Mouse (Mus musculus): ENCODE measurements around the gene Ppa1.
A peak's percentile ranks its signal among the peaks of the same experiment; 100 is the strongest.
"Not testable (repeated sequence)": the region's sequence is repeated elsewhere in the genome, so short reads cannot be mapped to it uniquely, and the experiment has no call there.

Ppa1 gene

DNA sequence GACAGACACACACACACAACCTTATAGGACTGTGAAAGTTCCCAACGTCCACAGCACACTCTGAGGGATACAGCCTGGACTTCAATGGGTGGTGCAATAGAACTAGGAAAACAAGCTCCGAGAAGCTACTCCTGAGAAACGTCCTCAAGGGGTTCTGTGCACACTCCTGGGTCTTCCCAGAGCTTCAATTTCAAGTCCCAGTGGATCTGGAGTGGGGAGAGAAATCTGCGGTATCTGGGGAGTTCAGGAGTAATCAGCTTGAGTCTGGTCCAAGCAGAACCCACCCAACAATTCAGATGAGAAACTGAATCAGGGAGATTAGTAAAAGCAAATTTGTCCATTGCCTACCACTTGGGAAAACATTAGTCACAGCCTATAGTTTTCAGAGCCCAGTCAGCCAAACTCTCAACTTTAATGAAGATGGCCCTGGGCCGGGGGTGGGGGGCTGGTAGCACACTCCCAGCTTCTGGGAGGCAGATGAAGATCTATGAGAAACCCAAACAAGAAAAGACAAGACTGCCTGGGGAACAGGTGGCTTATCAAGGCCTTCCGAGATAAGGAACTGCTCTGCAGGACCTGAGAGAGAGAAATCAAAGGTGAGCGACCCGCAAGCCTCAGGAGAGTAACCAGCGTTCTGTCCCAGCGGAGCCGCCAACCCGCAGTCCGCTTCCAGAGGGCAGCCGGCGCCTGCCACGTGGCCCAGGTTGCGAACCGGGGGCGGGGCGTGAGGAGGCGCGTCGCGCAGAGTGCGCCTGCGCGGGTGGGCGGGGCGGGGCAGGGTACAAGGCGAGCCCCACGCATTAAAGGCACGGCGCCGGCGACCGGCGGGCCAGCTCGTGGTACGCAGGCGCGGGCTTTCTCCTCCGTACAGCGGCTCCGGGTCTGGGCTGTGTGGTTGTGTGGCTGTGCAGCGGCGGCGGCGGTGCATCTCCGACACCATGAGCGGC, at the start of gene Ppa1:
Gene Ppa1, plus strand, starts transcription at position 763 of the 947 bp plus-strand sequence.
- peak; percentile 90 to 96 for DNase-seq

DNA sequence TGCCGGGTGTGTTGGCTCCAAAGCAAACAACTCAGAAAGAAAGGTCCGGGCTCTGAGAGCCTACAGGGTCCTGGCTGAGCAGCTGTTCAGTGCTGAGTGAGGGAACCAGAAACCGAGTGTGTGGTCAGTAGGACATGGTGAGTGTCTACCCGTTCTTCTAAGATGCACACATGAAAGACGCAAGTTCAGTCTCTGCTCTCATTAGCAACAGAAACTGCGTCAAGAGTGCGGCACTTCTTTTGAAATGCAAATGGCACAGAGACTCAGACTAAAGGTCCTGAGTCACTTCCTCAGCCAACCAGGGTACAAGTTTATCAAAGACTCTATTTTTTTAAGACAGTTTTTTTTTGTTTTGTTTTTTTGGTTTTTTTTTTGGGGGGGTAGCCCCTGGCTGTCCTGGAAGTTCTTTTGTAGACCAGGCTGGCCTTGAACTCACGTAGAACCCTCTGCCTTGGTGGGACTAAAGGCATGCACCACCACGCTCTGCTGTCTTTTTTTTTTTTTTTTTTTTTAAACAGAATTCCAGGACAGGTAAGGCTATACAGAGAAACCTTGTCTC, 48.7 kb upstream of the Ppa1 start:
- DNase-seq: no peak

DNA sequence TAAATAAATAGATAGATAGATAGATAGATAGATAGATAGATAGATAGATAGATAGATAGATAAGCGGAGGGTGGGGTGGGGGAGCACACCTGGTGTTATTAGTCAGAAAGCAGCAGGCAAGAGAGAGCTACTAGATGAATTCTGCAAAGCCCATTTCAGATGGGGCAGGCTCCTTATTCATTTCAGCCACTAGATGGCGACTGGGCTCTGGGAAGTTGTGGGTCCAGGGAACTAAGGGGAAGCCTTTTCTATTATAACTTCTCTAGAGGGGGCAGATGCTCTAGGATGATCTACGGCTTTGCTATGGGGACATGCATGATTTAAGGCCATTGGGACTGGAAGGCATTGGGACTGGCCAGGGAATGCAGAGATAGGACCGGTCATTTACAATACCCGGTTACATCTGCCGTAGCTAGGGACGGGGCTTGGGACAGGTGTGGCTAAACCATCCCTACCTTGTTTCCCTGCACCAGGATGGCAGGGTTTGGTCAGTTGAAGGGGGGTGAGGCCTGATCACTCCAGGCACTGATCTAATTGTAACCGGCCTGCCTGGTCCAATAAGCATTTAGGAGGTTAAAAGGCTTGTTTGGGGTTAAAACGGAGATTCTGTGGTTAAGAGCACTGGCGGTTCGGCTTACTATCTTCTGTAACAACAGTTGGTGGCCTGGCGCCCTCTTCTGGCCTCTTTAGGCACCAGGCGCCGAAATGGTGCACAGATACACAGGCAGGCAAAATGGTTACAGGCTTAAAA, 45.9 kb upstream of the Ppa1 start:
- peak; percentile 48 to 75 for DNase-seq

DNA sequence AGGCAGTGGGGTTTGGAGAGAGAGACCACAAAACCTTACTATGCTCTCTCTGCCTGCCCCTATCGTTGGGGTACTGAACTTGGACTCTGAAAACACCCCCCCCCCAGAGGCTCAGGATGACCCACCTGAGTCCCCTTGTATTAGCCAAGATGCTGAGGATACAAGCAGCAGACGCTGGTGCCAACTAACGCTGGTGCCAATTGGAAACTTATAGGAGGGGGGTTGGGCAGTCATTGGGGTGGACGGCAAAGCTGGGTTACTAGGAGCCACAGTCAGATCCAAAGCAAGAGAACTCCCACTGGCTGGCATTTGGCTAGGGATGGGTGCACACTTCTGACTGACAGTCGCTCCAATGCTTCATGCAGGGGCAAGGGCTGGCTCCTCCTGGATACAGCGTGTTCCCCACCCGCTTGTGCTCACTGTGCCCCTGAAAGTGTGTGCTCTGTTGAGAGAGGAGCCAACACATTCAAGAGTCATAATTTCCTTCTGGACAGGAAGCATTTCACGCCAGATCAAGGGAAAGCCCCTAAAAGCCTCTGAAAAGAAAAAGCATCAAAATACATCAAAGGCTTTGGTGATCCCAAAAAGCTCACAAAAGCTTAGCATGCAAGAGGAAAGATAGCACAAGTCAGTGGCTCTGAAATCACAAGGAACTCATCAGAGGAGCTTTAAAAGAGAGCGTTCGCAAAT, 43.8 kb upstream of the Ppa1 start:
- no peak for DNase-seq

DNA sequence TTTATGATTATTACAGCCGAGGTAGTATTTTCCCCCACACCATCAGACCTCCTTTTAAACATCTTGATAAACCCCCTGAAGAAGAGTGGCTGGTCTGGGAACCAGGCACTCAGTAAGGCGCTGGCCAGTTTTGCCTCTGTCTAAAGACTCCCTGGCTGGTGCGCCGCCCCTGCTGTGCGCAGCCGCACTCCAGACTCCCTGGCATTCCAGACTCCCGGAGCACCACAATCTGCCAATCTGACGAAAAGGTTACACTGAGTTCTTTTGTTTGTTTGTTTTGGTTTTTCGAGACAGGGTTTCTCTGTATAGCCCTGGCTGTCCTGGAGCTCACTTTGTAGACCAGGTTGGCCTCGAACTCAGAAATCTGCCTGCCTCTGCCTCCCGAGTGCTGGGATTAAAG, 43.0 kb upstream of the Ppa1 start:
- DNase-seq: not testable (repeated sequence)

DNA sequence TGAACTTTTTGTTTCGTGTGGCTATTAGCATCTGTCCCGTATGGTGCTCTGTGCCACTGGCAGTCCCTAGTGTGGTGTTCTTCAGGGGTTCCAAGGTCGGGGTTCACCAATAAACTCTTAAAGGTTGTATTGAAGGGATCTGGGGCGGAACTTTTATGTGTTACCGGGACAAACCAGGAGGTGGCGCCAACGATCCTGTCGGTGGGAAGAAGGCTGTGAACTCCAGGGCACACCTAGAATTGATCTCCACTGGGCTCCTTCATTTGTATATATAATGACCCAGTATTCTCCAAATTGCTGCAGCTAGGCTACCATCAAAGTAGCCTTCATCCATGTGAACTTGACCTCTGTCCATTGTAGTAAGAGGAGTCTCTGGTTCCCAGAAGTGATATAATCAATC, 42.5 kb upstream of the Ppa1 start:
- DNase-seq: peak; percentile 65 to 80

DNA sequence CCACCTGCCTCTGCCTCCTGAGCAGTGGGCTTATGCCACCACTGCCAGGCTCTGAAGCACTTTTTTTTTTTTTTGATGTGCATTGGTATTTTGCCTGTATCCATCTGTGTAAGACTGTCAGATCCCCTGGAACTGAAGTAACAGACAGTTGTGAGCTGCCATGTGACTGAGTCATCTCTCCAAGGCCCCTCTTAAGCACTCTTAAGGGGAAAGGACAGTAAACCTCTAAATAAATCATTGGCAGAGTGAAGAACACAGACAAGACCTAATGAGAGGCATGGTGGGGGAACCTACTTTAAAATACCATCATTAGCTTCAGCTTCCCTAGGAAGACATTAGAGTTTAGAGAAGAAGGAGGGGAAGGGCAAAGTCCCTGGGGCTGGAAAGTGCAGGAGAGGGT, 40.1 kb upstream of the Ppa1 start:
- DNase-seq: no peak

DNA sequence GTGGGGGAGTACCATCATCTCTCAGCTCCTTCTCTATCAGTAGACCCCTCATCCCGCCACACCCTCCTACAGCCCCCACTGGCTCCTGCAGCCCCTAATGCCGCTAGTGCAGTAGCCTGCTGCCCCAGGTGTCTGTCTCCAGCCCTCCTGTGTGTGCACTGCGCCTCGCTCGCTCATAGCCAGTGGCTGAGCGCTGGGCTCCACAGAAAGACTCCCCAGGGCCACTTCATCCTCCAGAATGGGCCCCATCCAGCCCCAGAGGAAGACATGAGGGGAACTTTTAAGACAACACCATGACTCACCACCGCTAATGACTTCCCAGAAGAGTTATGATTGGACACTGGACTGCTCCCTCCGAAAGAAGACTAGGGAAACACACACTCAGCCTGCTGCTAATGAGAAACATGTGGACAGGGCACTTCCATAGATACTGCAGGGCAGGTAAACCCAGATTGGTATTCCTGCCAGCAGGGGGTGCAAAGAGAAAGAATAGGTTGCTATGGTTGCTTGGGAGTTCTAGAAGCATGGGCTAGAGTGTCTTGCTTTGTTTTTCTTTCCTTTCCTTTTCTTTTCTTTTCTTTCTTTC, 37.6 kb upstream of the Ppa1 start:
- DNase-seq: no peak

DNA sequence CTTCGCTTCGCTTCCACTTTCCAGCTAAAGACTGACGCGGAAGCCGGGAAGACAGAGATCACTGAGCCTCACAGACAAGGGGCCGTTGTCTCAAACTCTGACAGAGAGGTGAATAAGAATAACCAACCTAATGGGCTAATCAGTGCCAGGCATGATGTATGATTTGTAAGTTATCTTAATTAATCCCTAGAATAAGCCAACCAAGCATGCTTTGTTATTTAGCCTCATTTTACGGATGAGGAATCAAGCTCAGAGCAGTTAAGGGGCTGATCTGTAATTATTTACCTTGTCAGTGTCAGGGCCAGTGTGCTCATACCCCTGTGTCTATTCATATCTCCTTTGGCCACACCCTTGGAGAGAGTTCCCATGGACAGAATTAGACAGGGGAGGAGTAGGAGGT, 34.0 kb upstream of the Ppa1 start:
- no peak for DNase-seq

DNA sequence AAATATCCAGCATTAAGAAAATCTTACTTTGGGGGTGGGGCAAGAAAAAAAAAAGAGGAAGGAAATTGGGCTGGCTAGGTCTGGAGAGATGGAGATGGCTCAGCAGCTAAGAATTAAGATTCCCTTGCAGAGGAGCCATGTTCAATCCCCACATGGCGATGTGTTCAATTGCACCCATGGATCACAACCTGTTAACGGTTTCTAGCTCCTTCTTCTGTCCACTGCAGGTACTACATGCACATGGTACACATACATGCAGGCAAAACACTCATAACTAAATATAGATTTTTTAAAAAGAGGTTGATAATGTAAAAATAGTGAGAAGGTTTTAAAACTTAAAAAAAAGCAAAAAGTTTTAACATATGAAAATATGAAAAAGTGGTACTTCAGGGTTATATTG, 29.8 kb upstream of the Ppa1 start:
- no peak for DNase-seq

DNA sequence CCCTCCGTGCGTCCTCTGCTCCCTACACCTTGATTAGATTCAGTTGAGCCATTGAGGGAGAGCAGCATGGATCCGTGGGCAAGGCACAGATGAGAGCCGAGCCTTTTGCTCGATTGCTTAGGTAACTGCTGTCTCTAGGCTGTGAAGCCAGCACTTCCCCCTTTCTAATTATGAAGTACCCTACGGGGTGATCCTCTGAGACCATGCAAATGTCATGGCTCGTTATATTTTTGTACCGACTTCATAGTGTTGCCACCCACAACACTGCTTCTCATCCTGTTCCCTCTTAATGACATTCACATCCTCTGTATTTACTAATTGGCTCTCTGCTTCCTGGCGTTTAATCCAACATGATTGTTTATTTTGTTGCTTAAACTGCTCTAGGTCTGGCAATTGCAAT, 26.7 kb upstream of the Ppa1 start:
- no peak for DNase-seq

DNA sequence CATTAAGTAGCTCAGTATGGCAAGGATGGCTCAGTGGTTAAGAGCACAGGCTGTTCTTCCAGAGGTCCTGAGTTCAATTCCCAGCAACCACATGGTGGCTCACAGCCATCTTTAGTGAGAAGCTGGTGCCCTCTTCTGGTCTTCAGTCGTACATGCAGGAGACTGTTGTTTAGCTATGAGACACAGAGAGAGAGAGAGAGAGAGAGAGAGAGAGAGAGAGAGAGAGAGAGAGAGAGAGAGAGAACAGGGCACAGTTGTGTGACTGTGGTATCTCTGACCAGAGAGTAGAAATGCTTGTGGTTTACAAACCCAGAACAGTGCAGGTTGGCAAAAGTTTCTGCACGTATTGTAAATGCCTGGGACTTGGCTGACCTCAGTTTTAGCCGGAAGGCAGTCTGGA, 24.5 kb upstream of the Ppa1 start:
- DNase-seq: not testable (repeated sequence)

DNA sequence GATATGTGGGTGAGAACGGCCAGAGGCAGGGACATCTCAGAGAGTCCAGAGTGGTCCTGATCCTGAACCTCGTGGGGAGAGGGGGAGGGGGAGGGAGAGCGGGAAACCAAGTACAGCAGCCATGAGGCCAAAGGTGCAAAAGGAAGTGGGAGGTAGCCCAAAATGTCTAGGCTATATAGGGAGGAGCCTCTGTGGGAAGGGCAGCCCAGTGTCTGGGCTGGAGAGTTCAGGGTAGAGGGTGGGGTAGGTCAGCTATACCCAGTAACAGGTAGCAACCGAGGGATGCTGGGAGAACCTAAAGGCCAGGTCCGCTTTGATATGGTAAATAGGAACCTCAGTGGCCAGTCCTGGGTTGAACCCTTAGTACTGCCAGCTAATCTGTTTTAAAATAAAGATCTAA, 23.6 kb upstream of the Ppa1 start:
- DNase-seq: no peak

DNA sequence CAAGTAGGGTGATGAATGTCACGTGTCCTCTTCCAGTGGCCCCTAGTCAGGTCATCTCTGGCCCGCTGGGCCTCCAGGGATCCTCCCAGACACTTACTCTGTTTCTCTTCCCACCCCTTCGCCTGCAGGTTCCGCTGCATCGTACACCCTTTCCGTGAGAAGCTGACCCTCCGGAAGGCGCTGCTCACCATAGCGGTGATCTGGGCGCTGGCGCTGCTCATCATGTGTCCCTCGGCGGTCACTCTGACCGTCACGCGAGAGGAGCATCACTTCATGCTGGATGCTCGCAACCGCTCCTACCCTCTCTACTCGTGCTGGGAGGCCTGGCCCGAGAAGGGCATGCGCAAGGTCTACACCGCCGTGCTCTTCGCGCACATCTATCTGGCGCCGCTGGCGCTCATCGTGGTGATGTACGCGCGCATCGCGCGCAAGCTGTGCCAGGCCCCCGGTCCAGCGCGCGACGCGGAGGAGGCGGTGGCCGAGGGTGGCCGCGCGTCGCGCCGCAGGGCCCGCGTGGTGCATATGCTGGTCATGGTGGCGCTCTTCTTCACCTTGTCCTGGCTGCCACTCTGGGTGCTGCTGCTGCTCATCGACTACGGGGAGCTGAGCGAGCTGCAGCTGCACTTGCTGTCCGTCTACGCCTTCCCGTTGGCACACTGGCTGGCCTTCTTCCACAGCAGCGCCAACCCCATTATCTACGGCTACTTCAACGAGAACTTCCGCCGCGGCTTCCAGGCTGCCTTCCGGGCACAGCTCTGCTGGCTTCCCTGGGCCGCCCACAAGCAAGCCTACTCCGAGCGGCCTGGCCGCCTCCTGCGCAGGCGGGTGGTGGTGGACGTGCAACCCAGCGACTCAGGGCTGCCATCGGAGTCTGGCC, 22.7 kb upstream of the Ppa1 start:
- DNase-seq: peak; percentile 32 to 36

DNA sequence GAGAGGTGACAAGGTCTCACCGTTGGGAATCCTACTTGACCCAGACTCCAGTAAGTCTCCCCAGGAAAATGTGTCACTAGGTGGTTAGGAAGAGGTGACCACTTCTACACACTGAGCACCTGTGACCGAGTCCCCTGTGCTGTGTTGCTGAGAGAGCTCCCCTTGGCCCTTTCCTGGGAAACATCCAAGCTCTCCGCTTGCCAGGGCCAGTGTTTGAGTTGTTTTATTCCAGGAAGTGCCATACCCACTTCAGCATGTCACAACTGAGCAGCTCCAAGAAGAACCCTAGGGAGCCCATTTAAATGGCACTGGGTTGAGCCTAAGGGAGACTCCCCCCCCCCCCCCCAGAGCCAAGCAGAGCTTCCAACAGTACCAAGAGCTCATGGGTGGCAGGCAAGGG, 21.8 kb upstream of the Ppa1 start:
- DNase-seq: no peak

DNA sequence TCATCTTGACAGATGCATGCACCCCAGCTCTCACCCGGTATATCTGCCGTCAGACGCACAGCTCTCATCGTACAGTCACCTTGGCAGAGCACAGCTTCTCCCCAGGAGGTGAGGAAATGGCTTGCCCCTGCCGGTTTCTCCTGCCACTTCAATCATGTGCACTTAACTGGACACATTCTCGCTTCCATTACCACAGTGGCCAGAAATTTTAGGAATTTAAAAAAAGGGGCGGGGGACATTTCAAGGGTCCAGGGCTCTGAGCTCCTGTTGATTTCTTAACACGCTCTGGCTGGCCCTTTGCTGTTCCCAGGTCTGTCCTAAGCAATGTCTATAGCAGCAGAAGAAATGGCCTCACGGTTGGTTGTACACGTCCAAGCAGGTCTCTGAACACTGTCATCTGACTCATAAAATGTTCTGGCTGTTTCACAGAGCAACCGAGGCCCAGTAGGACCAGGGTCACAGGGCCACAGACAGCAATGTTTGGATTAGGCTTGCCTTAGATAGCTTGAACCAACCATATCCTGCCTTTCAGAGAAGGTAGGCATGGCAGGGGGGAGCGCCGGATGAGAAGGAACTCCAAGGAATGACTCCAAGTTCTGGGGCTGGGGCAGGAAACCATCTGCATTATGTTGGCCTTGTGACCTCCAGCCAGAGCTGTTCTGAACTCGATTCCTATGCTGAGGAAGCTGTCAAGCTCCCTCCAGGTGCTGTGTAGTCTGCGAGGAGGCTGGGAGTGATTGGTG, 21.0 kb upstream of the Ppa1 start:
- no peak for DNase-seq

DNA sequence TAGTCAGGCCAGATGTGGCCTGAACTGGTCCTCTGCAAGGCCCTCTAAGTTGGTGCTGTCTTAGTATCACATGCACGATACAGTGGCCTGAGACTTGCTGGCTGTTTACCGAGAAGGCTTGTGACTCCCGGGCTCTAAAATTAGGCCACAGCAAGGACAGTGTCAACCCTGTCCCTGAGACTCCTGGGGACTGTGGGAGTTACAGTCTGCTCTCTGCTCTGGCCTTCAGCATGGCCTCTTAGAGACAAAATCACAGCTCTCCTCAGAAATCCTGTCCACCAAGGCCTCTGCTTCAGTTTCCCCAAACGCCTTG, 20.5 kb upstream of the Ppa1 start:
- no peak for DNase-seq

DNA sequence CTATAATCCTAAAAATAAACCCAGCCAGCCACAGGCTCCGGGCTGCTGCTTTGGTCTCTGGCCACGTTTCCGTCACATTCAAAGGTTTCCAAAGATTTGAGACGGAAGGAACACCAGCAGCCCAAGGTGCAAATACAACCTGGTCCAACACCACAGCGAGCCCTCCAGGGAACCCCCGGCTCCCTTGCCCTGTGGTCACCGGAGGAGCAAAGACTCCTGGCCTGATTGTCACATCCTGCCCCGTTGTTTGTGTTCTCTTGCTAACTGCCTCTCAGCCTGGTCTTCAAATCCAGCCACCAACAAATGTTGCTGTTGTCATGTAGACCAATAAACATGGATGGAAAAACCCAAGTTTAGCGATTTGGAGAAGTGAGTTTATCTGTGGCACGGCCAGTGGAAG, 15.9 kb upstream of the Ppa1 start:
- DNase-seq: no peak

DNA sequence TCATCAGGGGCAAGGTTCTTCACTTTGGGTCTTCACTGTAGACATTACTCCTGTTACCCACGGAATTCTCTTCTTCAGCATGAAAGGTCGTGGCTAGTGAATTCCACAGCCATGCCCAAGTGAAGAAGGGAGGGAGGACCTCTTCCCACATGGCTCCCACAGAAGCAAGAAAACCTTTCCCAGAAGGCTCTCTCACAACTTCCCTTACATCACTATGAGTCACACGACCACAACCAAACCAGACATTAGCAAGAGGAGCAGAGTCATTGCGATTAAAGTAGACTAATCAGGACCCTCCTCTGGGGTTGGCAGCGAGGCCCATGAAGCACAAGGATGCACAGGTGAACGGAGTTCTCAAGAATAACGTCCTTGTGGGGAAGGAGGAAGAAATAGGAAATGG, 11.3 kb upstream of the Ppa1 start:
- DNase-seq: no peak

DNA sequence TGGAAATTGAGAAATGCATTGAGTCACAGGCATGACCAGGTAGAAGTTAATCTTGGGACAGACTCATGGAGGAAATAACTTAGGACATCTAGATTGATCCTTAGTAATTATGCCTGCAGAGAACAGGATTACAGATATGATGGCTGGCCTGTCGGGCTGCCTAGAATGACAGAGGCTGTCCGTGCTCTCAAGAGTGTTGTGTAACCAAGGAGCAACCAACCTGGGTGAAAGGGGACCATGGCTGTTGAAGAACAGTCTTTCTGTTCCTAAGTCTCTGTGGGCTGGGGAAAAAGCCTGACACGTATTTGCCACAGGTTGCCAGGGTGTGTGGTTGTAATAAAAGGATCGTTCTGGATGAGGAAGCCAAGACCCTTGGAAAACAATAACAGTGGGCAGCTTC, 8.0 kb upstream of the Ppa1 start:
- DNase-seq: no peak

DNA sequence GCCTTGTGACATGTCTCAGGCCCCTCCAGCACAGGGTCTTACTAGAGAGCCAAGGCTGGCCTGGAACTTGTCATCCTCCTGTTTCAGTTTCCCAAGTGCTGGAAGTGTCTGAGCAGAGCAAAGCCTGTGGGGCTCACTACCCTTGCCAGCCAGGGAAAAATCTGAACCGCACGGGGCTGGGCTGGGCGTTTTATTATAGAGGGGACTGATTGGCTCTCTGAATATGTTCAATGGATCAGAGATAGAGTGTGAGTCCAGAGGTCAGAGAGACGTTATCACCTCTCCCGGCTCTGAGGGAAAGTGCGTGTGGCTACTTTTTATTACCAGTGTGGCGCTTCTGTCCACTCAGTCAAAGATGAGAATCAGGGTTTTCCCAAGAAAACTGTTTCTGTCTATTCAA, 1.8 kb upstream of the Ppa1 start:
- no peak for DNase-seq
